Mouse (Mus musculus): Measurements from ENCODE around the gene Gm11567. TPM values are rescaled to one million over a fixed set of nuclear protein-coding genes. Genes with fewer than 3 reads are reported as not detected.

Gene Gm11567
- polyA plus RNA-seq, 1 experiment: not detected

GRCm38 (mm10) chr11:99914451-99914850 is 35.5 kb downstream of the Gm11567 start, which contains the start of gene Gm11565:
Gm11565 (plus strand) TSS chr11:99914751.
- TF ChIP-seq CTCF (IDR thresholded peaks at IDR 0.05; ENCODE audit: low read depth, low read length) (no peak), POLR2A (IDR thresholded peaks at IDR 0.05; ENCODE audit: borderline replicate concordance, low read depth, low read length) (no peak)
- Histone ChIP-seq H3K4me1 (ENCODE audit: control insufficient read depth, insufficient read depth, low read length) (no peaks in the 10 kb centered on the region), H3K27ac (ENCODE audit: insufficient read depth, low read depth, low read length) (no peak within 1 kb of the TSS), H3K4me3 (ENCODE audit: insufficient read depth, low read length) (no peak within 1 kb of the TSS)

Other genes with a start within 250 kb of the Gm11567 start
- gene Krtap4-2, start 244.1 kb upstream of the Gm11567 start, polyA plus RNA-seq (2012; ENCODE audit: insufficient read depth, insufficient read length, missing spikeins): not detected in 2 replicates
- gene Krtap4-7, start 235.1 kb upstream of the Gm11567 start, polyA plus RNA-seq (2012; ENCODE audit: insufficient read depth, insufficient read length, missing spikeins): not detected in 2 replicates
- not detected in 2 replicates for gene Gm11555, start 229.0 kb upstream of the Gm11567 start, polyA plus RNA-seq (2012; ENCODE audit: insufficient read depth, insufficient read length, missing spikeins)
- not detected in 2 replicates for gene Gm11563, start 220.2 kb upstream of the Gm11567 start, polyA plus RNA-seq (2012; ENCODE audit: insufficient read depth, insufficient read length, missing spikeins)
- not detected in 2 replicates for gene Krtap4-6, start 213.2 kb upstream of the Gm11567 start, polyA plus RNA-seq (2012; ENCODE audit: insufficient read depth, insufficient read length, missing spikeins)
- not detected in 2 replicates for gene Gm14190, start 188.4 kb upstream of the Gm11567 start, polyA plus RNA-seq (2012; ENCODE audit: insufficient read depth, insufficient read length, missing spikeins)
- not detected in 2 replicates for gene Gm14180, start 144.9 kb upstream of the Gm11567 start, polyA plus RNA-seq (2012; ENCODE audit: insufficient read depth, insufficient read length, missing spikeins)
- not detected in 2 replicates for gene Gm11595, start 106.3 kb upstream of the Gm11567 start, polyA plus RNA-seq (2012; ENCODE audit: insufficient read depth, insufficient read length, missing spikeins)
- not detected in 2 replicates for gene Krtap4-8, start 98.5 kb upstream of the Gm11567 start, polyA plus RNA-seq (2012; ENCODE audit: insufficient read depth, insufficient read length, missing spikeins)
- not detected in 2 replicates for gene Krtap4-9, start 94.0 kb upstream of the Gm11567 start, polyA plus RNA-seq (2012; ENCODE audit: insufficient read depth, insufficient read length, missing spikeins)
- gene Gm11596, start 85.7 kb upstream of the Gm11567 start, polyA plus RNA-seq (2012; ENCODE audit: insufficient read depth, insufficient read length, missing spikeins): not detected in 2 replicates
- gene Gm11569, start 80.3 kb upstream of the Gm11567 start, polyA plus RNA-seq (2012; ENCODE audit: insufficient read depth, insufficient read length, missing spikeins): not detected in 2 replicates
- gene Gm11554, start 74.7 kb upstream of the Gm11567 start, polyA plus RNA-seq (2012; ENCODE audit: insufficient read depth, insufficient read length, missing spikeins): not detected in 2 replicates
- not detected in 2 replicates for gene Krtap4-13, start 69.3 kb upstream of the Gm11567 start, polyA plus RNA-seq (2012; ENCODE audit: insufficient read depth, insufficient read length, missing spikeins)
- not detected in 2 replicates for gene Gm11564, start 63.5 kb upstream of the Gm11567 start, polyA plus RNA-seq (2012; ENCODE audit: insufficient read depth, insufficient read length, missing spikeins)
- gene 2300003K06Rik, start 41.1 kb upstream of the Gm11567 start, polyA plus RNA-seq (2012; ENCODE audit: insufficient read depth, insufficient read length, missing spikeins): not detected in 2 replicates
- not detected in 2 replicates for gene Krtap4-16, start 27.6 kb upstream of the Gm11567 start, polyA plus RNA-seq (2012; ENCODE audit: insufficient read depth, insufficient read length, missing spikeins)
- gene Gm11568, start 21.3 kb upstream of the Gm11567 start, polyA plus RNA-seq (2012; ENCODE audit: insufficient read depth, insufficient read length, missing spikeins): not detected in 2 replicates
- gene Gm11559, start 14.7 kb upstream of the Gm11567 start, polyA plus RNA-seq (2012; ENCODE audit: insufficient read depth, insufficient read length, missing spikeins): not detected in 2 replicates
- gene Krtap9-1, start 5.8 kb upstream of the Gm11567 start, polyA plus RNA-seq (2012; ENCODE audit: insufficient read depth, insufficient read length, missing spikeins): not detected in 2 replicates
- gene Krtap31-1, start 28.7 kb downstream of the Gm11567 start, polyA plus RNA-seq (2012; ENCODE audit: insufficient read depth, insufficient read length, missing spikeins): not detected in 2 replicates
- gene Gm11565, start 35.6 kb downstream of the Gm11567 start, polyA plus RNA-seq (2012; ENCODE audit: insufficient read depth, insufficient read length, missing spikeins): not detected in 2 replicates
- not detected in 2 replicates for gene Krtap31-2, start 57.1 kb downstream of the Gm11567 start, polyA plus RNA-seq (2012; ENCODE audit: insufficient read depth, insufficient read length, missing spikeins)
- not detected in 2 replicates for gene Krtap9-5, start 69.3 kb downstream of the Gm11567 start, polyA plus RNA-seq (2012; ENCODE audit: insufficient read depth, insufficient read length, missing spikeins)
- gene Krtap29-1, start 99.9 kb downstream of the Gm11567 start, polyA plus RNA-seq (2012; ENCODE audit: insufficient read depth, insufficient read length, missing spikeins): not detected in 2 replicates
- gene Krtap16-1, start 107.4 kb downstream of the Gm11567 start, polyA plus RNA-seq (2012; ENCODE audit: insufficient read depth, insufficient read length, missing spikeins): not detected in 2 replicates
- not detected in 2 replicates for gene Krtap17-1, start 114.8 kb downstream of the Gm11567 start, polyA plus RNA-seq (2012; ENCODE audit: insufficient read depth, insufficient read length, missing spikeins)
- gene Krt33a, start 137.0 kb downstream of the Gm11567 start, polyA plus RNA-seq (2012; ENCODE audit: insufficient read depth, insufficient read length, missing spikeins): not detected in 2 replicates
- gene Krt33b, start 150.7 kb downstream of the Gm11567 start, polyA plus RNA-seq (2012; ENCODE audit: insufficient read depth, insufficient read length, missing spikeins): not detected in 2 replicates
- gene Krt34, start 162.4 kb downstream of the Gm11567 start, polyA plus RNA-seq (2012; ENCODE audit: insufficient read depth, insufficient read length, missing spikeins): not detected in 2 replicates
- gene Krt31, start 171.4 kb downstream of the Gm11567 start, polyA plus RNA-seq (2012; ENCODE audit: insufficient read depth, insufficient read length, missing spikeins): not detected in 2 replicates
- gene Krt32, start 209.0 kb downstream of the Gm11567 start, polyA plus RNA-seq (2012; ENCODE audit: insufficient read depth, insufficient read length, missing spikeins): not detected in 2 replicates
- gene Krt35, start 217.1 kb downstream of the Gm11567 start, polyA plus RNA-seq (2012; ENCODE audit: insufficient read depth, insufficient read length, missing spikeins): not detected in 2 replicates
- not detected in 2 replicates for gene Krt36, start 226.4 kb downstream of the Gm11567 start, polyA plus RNA-seq (2012; ENCODE audit: insufficient read depth, insufficient read length, missing spikeins)
- gene Krt13, start 242.4 kb downstream of the Gm11567 start, polyA plus RNA-seq (2012; ENCODE audit: insufficient read depth, insufficient read length, missing spikeins): not detected in 2 replicates

All from bone marrow macrophage, adult 2 months (primary cell).